Mouse (Mus musculus) kidney, adult 2 months (tissue): ENCODE measurements around the gene Arhgef10l. TPM values are rescaled to one million over a fixed set of nuclear protein-coding genes. Genes with fewer than 3 reads are reported as not detected.
A peak's percentile ranks its signal among the peaks of the same experiment; 100 is the strongest.

Experiments used
- DNase-seq: peaks from one replicate; pipeline ENCODE4 v3.0.0; 2021
- H3K27ac ChIP-seq: fragments of 200-500 bp; 2 replicates; pipeline ENCODE4 v1.5.1; 2012; ENCODE audit warnings: low read depth, low read length, control low read depth, inconsistent platforms; ENCODE audit not compliant: insufficient read depth
- H3K27me3 ChIP-seq: fragments of 200-500 bp; replicated peaks from 2 replicates; pipeline ENCODE4 v1.6.1; 2012; ENCODE audit warnings: mild to moderate bottlenecking, moderate library complexity, low read length, inconsistent platforms; ENCODE audit not compliant: control insufficient read depth, insufficient read depth
- H3K36me3 ChIP-seq: fragments of 200-500 bp; 2 replicates; pipeline ENCODE4 v1.6.1; 2012; ENCODE audit warnings: mild to moderate bottlenecking, moderate library complexity, low read length, inconsistent platforms; ENCODE audit not compliant: control insufficient read depth, insufficient read depth
- H3K4me1 ChIP-seq: fragments of 200-500 bp; 2 replicates; pipeline ENCODE4 v1.6.1; 2011; ENCODE audit warnings: low read length; ENCODE audit not compliant: control insufficient read depth, insufficient read depth
- H3K4me3 ChIP-seq: fragments of 200-500 bp; 2 replicates; pipeline ENCODE4 v1.5.1; 2011; ENCODE audit warnings: mild to moderate bottlenecking, low read depth, low read length, control low read depth; ENCODE audit not compliant: insufficient read depth
- CTCF ChIP-seq: fragments of 200-500 bp; conservative IDR thresholded peaks from 2 replicates; pipeline ENCODE4 v1.5.1; 2011; ENCODE audit warnings: low read depth, mild to moderate bottlenecking, control low read depth, low read length, moderate library complexity, mixed read lengths; ENCODE audit not compliant: insufficient read depth, insufficient read length
- POLR2A ChIP-seq: fragments of 200-500 bp; IDR thresholded peaks from one replicate; pipeline ENCODE4 v1.6.1; 2011; ENCODE audit warnings: low read depth, low read length, control low read depth
- WGBS: fragments of 180-500 bp; shearing (Covaris S2); methylation state at CpG from one replicate; pipeline ENCODE4 v1.1.7; 2018; 5-methylcytosine and 5-hydroxymethylcytosine counted together
- polyA plus RNA-seq: library from polyadenylated mRNA; depleted of rRNA; stranded (reverse); fragments of >200 nt; gene quantifications from 2 replicates; pipeline ENCODE4 v1.2.3, GENCODE M21; 2012

Gene Arhgef10l
- polyA plus RNA-seq, 1 experiment: 42.0 TPM

- no peak for TF ChIP-seq POLR2A
- TF ChIP-seq CTCF: no peak
- WGBS: 31% methylated on average over 6 of the region's 6 CpGs
- H3K36me3 ChIP-seq: no peaks in the 10 kb centered on the region
- peak overlapping the region; percentile 83 for H3K27ac ChIP-seq
- peaks cover 26% of the 10 kb centered on the region for H3K4me1 ChIP-seq
- DNase-seq: peak; percentile 88
- no peak overlapping the region for H3K4me3 ChIP-seq
- no peaks in the 10 kb centered on the region for H3K27me3 ChIP-seq
These were observed 34.4 kb downstream of the Arhgef10l start for GRCm38 (mm10) chr4:140631276-140631849.

GRCm38 (mm10) chr4:140630651-140631241 lies 35.1 kb downstream of the Arhgef10l start:
- WGBS: 12% methylated on average over 15 of the region's 15 CpGs
- DNase-seq: peak; percentile 92
- no peak for TF ChIP-seq POLR2A
- TF ChIP-seq CTCF: no peak

GRCm38 (mm10) chr4:140630136-140630535 lies 35.7 kb downstream of the Arhgef10l start:
- H3K36me3 ChIP-seq: no peaks in the 10 kb centered on the region
- no peak overlapping the region for H3K4me3 ChIP-seq
- TF ChIP-seq POLR2A (no peak), CTCF (no peak)
- peak overlapping the region; percentile 83 for H3K27ac ChIP-seq
- peaks cover 28% of the 10 kb centered on the region for H3K4me1 ChIP-seq
- WGBS: 34% methylated on average over 6 of the region's 6 CpGs
- H3K27me3 ChIP-seq: no peaks in the 10 kb centered on the region
- no peak for DNase-seq

More at GRCm38 (mm10) chr4:140630651-140631241, 35.1 kb downstream of the Arhgef10l start:
- Histone ChIP-seq H3K4me3 (no peak overlapping the region), H3K4me1 (peaks cover 28% of the 10 kb centered on the region), H3K27me3 (no peaks in the 10 kb centered on the region), H3K36me3 (no peaks in the 10 kb centered on the region), H3K27ac (peak overlapping the region; percentile 83)

GRCm38 (mm10) chr4:140628971-140629370 lies 36.8 kb downstream of the Arhgef10l start:
- no peak for DNase-seq
- Histone ChIP-seq H3K27ac (no peak overlapping the region), H3K27me3 (no peaks in the 10 kb centered on the region), H3K36me3 (no peaks in the 10 kb centered on the region), H3K4me3 (no peak overlapping the region), H3K4me1 (peaks cover 37% of the 10 kb centered on the region)
- TF ChIP-seq CTCF: no peak
- no peak for TF ChIP-seq POLR2A
- 54% methylated on average over 4 of the region's 4 CpGs for WGBS

GRCm38 (mm10) chr4:140628412-140628943 lies 37.3 kb downstream of the Arhgef10l start:
- H3K27ac ChIP-seq: no peak overlapping the region
- H3K4me1 ChIP-seq: peaks cover 41% of the 10 kb centered on the region
- no peaks in the 10 kb centered on the region for H3K27me3 ChIP-seq
- no peak for TF ChIP-seq CTCF
- no peak for TF ChIP-seq POLR2A
- H3K4me3 ChIP-seq: no peak overlapping the region
- WGBS: 85% methylated on average over 11 of the region's 11 CpGs
- H3K36me3 ChIP-seq: no peaks in the 10 kb centered on the region
- no peak for DNase-seq

- H3K36me3 ChIP-seq: no peaks in the 10 kb centered on the region
- DNase-seq: peak; percentile 61
- H3K4me1 ChIP-seq: peaks cover 43% of the 10 kb centered on the region
- WGBS: 67% methylated on average over 12 of the region's 12 CpGs
- H3K27me3 ChIP-seq: no peaks in the 10 kb centered on the region
- TF ChIP-seq POLR2A (no peak), CTCF (no peak)
- no peak overlapping the region for H3K27ac ChIP-seq
- H3K4me3 ChIP-seq: no peak overlapping the region
These were observed 39.9 kb downstream of the Arhgef10l start for GRCm38 (mm10) chr4:140625651-140626525.

GRCm38 (mm10) chr4:140624468-140625176 lies 41.2 kb downstream of the Arhgef10l start:
- peak; percentile 76 for DNase-seq
- no peak overlapping the region for H3K4me3 ChIP-seq
- peaks cover 41% of the 10 kb centered on the region for H3K4me1 ChIP-seq
- H3K27ac ChIP-seq: peak overlapping the region; percentile 30
- H3K36me3 ChIP-seq: no peaks in the 10 kb centered on the region
- TF ChIP-seq POLR2A (no peak), CTCF (no peak)
- no peaks in the 10 kb centered on the region for H3K27me3 ChIP-seq
- WGBS: 29% methylated on average over 11 of the region's 12 CpGs
